9 mouse cellular contexts compared by ENCODE assay signal in the genomic region with DNA sequence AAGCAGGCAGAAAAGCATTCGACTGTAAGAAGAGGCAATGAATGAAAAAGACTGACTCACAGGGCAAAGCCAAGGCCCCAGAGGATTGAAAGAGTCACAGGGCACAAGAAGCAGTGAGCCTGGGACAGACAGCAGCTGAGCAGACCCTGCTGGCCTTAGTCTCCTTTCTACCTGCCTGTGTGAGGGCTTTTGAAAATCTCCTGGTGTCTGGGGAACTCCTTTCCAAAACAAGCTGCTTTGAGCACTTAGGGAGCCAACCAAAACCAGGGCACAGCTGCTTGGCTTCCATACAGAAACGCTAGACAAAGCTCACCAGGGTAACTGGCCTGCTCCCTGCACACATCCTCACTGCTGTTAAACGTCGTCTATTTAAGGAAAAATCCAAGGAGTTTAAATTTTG.
A peak's percentile ranks its signal among the peaks of the same experiment; 100 is the strongest.
DNase-seq lines count a peak whose midpoint lies in the region; ATAC-seq lines count a peak whose summit lies in the region.
"Had no signal": no experiment of that assay in that cellular context is flagged by ENCODE, and none has a peak within 500 bp of the region (broad histone marks: within the 10 kb centered on the region; RNA-seq: fewer than 3 reads in every experiment).

No protein-coding gene starts in this region.

- peaks cover 4% of the 10 kb centered on the region; the same call in 1 of the 2 replicates for H3K4me1 ChIP-seq in midbrain, embryonic 11.5 days (ENCODE audit: control insufficient read depth, insufficient read depth, low read length)
- peaks cover 14% of the 10 kb centered on the region for H3K4me1 ChIP-seq in midbrain, embryonic 10.5 days
- peaks cover 36% of the 10 kb centered on the region for H3K4me1 ChIP-seq in embryonic facial prominence, embryonic 13.5 days
- H3K4me1 ChIP-seq: stomach, embryonic 15.5 days had no signal

- no peak for DNase-seq in midbrain, embryonic 11.5 days (ENCODE audit: low spot score, missing footprints)
- no peak for DNase-seq in midbrain, embryonic 10.5 days (ENCODE audit: low spot score)
- peak; percentile 50 for DNase-seq in left cerebral cortex, postnatal 4 days
- DNase-seq in retina, postnatal 7 days (ENCODE audit: low read depth, low spot score): peak; percentile 5
- no peak for DNase-seq in heart, postnatal 25 days (ENCODE audit: low spot score)

- H3K4me3 ChIP-seq in midbrain, embryonic 11.5 days (ENCODE audit: low read depth, low read length): no peak overlapping the region
- no peak overlapping the region for H3K4me3 ChIP-seq in midbrain, embryonic 10.5 days
- H3K4me3 ChIP-seq in embryonic facial prominence, embryonic 13.5 days: no peak overlapping the region
- H3K4me3 ChIP-seq: stomach, embryonic 15.5 days had no signal

- H3K27me3 ChIP-seq in midbrain, embryonic 11.5 days (ENCODE audit: control insufficient read depth, insufficient read depth, low read length): no peaks in the 10 kb centered on the region
- no peaks in the 10 kb centered on the region for H3K27me3 ChIP-seq in midbrain, embryonic 10.5 days (ENCODE audit: low read depth, poor library complexity, severe bottlenecking)
- no peaks in the 10 kb centered on the region for H3K27me3 ChIP-seq in embryonic facial prominence, embryonic 13.5 days
- H3K27me3 ChIP-seq: stomach, embryonic 15.5 days had no signal

- H3K9ac ChIP-seq in midbrain, embryonic 11.5 days (ENCODE audit: low read length): no peak overlapping the region
- H3K9ac ChIP-seq in embryonic facial prominence, embryonic 13.5 days: no peak overlapping the region; the same call in 1 of the 2 replicates
- H3K9ac ChIP-seq: stomach, embryonic 15.5 days had no signal

- intact Hi-C loops in left cerebral cortex, postnatal 4 days (cut with DNase I): no loop called here
- intact Hi-C loops in heart, postnatal 25 days (cut with DNase I): no loop called here

- peak overlapping the region; percentile 44; the same call in 1 of the 2 replicates for H3K27ac ChIP-seq in midbrain, embryonic 11.5 days (ENCODE audit: low read depth, low read length)
- H3K27ac ChIP-seq in midbrain, embryonic 10.5 days (replicated peaks): no peak overlapping the region; the same call in 1 of the 2 replicates
- peak overlapping the region; percentile 64 for H3K27ac ChIP-seq in embryonic facial prominence, embryonic 13.5 days
- H3K27ac ChIP-seq: stomach, embryonic 15.5 days had no signal

- H3K9me3 ChIP-seq in midbrain, embryonic 11.5 days (ENCODE audit: control insufficient read depth, low read length): no peaks in the 10 kb centered on the region
- no peaks in the 10 kb centered on the region for H3K9me3 ChIP-seq in midbrain, embryonic 10.5 days (replicated peaks)
- no peaks in the 10 kb centered on the region for H3K9me3 ChIP-seq in embryonic facial prominence, embryonic 13.5 days
- H3K9me3 ChIP-seq: stomach, embryonic 15.5 days had no signal

- 35% methylated on average over 4 of the region's 4 CpGs for WGBS in midbrain, embryonic 11.5 days
- WGBS in midbrain, embryonic 10.5 days: 51% methylated on average over 4 of the region's 4 CpGs
- WGBS in embryonic facial prominence, embryonic 13.5 days: 22% methylated on average over 4 of the region's 4 CpGs

- H3K36me3 ChIP-seq in midbrain, embryonic 11.5 days (ENCODE audit: control insufficient read depth, insufficient read depth, low read length): no peaks in the 10 kb centered on the region
- H3K36me3 ChIP-seq in midbrain, embryonic 10.5 days: no peaks in the 10 kb centered on the region; the same call in 1 of the 2 replicates
- peaks cover under 1% of the 10 kb centered on the region; the same call in 1 of the 2 replicates for H3K36me3 ChIP-seq in embryonic facial prominence, embryonic 13.5 days
- H3K36me3 ChIP-seq: stomach, embryonic 15.5 days had no signal

- ATAC-seq in midbrain, embryonic 11.5 days (ENCODE audit: low FRiP score): no peak
- no peak for ATAC-seq in embryonic facial prominence, embryonic 13.5 days (ENCODE audit: insufficient number of reproducible peaks, insufficient read depth, low FRiP score, low TSS enrichment, low read depth)
- no peak for ATAC-seq in activated CD4-positive, CD25-positive, alpha-beta regulatory T cell, adult 4 months
- no peak for ATAC-seq in megakaryocyte, adult 5-6 weeks (ENCODE audit: poor library complexity, severe bottlenecking)

- H3K4me2 ChIP-seq in midbrain, embryonic 11.5 days: no peak overlapping the region
- no peak overlapping the region for H3K4me2 ChIP-seq in embryonic facial prominence, embryonic 13.5 days
- H3K4me2 ChIP-seq: stomach, embryonic 15.5 days had no signal

Comparison
In these comparisons a context has a peak if more than half of its experiments do, and no peak if none do; other contexts are left out.
1. DNase-seq: peak in left cerebral cortex, postnatal 4 days (single experiment) and retina, postnatal 7 days (single experiment); none in midbrain, embryonic 11.5 days (single experiment), midbrain, embryonic 10.5 days (single experiment) and heart, postnatal 25 days (single experiment).